Mouse (Mus musculus) left cerebral cortex, adult 8-10 months (tissue): Measurements from ENCODE around the gene Pcnx4. TPM values are rescaled to one million over a fixed set of nuclear protein-coding genes. Genes with fewer than 3 reads are reported as not detected.
A peak's percentile ranks its signal among the peaks of the same experiment; 100 is the strongest.

Source experiments
- DNase-seq, 2 experiments: peaks; one replicate each; pipeline ENCODE4 v3.0.0; 2022; ENCODE audit warnings: low spot score in 2 of 2
- total RNA-seq, 4 experiments: library from RNA; stranded (reverse); gene quantifications; 2 replicates each; pipeline ENCODE4 v1.2.4; 2022

Pcnx4 gene
- 10 to 100 TPM; 30.6 to 37.6 (median 33.8) TPM for total RNA-seq

DNA sequence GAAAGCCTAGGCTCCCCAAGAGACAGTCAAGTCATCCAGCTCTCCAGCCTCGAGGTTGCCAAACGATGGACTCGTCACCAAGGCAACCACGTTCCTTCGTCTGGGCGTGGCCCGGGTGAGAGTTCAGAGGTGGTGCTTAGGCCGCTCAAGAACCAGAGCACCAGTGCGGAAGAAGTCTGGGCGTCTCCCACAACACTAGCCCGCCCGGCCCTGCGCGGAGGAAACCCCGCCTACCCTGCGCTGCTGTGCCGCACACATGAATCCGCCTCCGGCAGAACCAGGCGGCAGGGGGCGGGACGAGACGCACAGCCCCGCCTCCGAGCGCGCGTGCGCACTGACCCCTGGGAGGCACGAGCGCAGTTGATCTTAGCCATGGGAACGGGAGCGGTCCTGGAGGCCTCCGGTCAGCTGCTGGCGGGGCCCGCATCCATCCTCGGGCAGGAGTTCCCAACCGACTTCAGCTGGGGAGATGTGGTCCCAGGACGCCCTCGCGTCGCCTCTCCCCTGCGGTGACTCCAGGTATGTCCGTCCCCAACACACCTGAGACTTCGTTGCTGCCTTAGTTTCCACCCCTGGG, at the start of gene Pcnx4:
Gene Pcnx4 (plus strand): TSS at position 363 of the 577 bp plus-strand sequence.
- peak; percentile 91 to 94 for DNase-seq

DNA sequence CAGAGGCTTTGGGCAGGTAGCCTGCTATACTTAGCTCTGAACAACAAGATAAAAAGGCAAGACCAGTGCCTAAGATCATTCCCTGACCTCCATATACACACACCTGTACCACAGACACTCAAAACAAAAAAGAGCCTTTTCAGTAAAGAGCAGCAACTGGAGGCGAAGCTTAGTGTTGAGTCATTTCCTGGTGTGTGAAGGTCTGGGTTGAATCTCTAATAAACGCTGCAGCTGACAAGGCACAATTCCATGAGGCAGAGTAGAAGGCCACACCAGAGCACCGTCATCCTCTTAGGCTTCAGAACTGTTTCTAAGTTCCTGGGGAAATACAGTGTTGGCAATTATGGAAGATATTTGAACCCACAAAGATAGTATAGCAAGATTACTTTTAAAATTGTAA, 48.7 kb upstream of the Pcnx4 start:
- no peak for DNase-seq

DNA sequence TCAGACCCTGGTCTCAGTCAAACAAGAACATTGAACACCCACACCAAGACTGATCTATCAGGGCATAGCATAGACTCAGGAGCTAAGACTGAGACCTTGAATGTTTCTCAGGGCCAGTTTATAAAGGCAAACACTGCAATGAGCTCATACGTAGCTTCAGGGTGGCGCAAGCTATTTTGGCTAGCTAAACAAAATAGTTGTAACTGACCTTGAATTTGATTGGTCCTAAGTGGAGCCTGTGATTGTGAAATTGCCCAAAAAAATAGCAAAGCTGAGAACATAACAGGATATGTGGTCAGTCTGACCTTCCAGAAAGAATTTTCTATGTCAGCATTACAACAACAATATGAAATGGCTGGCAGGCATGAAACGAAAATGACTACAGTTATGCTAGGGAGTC, 46.2 kb upstream of the Pcnx4 start:
- no peak for DNase-seq

DNA sequence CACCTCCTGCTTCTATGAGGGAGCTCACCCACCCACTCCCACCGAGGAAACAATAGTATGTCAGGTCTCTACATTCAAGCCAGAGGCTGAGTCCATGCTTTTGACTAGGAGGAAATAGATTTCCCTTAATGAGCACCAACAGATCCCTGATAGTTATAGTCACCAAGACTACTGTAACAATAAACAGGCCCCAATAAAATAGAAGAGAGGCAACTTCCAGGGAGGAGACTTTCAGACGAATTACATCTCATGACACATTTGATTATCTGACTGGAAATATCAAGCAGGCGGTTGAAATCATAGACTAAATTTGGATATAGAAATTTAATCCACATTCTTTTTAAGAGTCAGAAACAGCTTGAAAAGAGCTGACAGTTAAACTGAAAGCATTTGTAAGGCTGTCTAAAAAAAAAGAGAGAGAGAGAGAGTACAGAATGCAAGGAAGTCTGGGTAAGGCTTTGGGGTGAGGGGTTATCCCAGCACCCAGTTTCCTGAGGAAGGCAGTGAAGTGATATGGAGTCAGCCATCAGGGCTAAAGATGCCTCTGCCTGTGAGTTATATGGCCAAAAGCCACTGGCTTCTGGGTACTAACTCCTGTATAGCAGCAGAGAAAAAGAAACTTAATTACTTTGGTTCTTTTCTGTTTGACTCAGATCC, 45.0 kb upstream of the Pcnx4 start:
- DNase-seq = no peak

DNA sequence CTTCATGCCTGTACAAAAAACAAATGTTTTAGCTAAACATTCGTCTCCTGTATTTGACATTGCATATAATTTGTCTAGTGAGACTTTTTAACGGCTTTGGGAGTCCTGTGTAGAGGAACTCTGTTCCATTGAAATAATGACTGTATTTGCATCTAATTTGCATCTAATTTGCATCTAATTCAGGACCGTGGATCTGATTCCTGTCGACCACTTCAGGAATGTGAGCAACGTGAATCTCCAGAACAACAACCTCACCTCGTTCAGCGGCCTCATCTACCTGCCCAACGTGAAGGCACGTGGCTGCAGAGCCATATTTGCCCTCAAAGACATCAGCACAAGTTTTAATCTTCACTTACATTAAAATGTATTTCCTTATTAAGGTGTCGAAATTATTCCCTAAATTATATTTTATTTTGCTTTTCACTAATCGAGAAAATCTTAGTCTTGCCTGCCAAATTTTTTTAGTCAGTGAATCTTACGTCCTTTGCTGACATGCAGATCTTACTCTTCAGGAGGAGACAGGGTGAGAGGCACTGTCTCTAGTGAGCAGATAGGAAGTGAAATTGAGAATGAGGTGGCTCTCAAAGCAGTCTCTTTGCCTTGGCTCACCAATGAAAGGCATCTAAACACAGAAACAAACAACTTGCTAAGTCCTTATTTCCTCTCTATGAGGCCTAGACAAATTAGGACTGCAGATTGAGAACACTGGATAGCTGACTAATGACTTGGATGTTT, 39.1 kb upstream of the Pcnx4 start:
- DNase-seq = no peak

DNA sequence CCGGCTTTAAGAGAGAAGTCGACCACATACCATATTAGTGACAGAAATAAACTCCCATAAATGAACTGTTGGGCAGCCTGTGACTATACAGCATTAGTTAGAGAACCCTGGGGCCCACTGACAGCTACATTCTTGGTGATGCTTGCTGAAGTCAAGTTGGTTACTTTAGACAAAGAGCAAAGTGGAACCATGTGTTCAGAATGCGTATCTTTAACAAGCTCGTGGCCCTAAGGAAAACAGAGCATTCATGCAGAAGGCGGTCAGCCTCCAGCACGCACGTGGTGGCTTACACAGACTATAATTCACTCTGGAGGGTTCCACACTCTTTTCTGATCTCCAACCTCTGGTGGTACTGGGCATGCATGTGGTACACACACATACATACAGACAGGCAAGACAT, 26.6 kb upstream of the Pcnx4 start:
- DNase-seq = no peak

DNA sequence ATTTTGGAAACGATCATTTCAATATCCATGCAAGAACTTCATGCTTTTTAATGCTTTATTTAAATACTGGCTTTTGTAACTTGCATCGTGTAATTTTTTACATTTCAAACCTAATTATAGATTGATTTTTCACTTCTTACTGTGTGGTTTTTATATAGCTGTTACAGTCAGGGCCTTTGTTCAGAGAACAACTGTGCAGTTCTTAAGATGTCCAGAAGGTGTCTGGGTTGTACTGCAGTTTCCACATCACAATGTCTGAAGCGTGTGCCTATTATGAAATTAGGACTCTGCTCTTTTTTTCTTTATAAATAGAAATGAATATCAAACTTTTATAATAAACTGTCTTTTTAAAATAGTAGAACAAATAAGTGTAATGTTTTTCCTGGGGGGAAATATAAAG, 20.7 kb upstream of the Pcnx4 start:
- no peak for DNase-seq

DNA sequence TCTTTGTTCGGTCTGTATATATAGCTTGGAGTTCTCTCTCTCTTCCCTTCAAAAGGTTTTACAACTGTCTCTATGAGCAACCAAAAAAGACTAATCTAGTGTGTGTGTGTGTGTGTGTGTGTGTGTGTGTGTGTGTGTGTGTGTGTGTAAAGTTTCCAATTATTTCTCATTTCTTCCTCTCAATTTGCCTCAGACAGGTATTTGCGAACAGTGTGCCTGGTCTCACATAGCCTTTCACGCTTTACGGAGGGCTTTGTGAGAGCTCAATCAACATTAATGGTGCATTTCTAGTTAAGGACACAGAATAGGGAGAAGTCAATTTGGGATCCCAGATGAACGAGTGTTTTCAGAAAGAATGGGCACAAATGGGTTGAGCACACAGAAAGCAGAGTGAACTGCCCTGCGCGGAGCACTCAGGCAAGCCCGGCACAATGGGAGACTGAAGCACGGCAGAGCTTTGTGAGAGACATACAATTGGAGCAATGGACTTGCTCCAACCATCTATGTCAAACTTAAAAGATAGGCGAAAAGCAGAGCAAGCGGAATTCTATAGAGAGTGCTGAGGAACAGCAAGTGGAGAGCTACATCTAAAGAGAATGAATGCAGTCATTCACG, 18.0 kb upstream of the Pcnx4 start:
- no peak for DNase-seq

DNA sequence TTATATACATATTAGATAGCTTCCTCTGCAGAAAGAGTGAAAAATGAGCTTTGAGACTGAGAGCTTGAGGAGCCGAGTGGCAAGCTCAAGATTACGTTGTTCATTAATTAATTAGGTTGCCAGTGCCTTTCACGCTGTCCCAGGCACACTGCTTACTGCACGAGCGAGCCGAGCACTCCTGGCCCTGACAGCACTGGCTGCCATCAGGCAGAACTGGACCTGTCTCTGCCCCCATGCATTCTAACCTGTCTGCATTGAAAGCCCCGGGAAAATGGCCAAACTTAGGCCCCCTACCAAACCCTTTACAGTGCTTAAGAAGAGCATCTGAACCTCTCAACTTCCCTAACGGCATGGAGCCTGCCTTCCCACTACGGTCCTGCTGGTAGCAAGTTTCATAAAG, 16.8 kb upstream of the Pcnx4 start:
- DNase-seq = no peak

DNA sequence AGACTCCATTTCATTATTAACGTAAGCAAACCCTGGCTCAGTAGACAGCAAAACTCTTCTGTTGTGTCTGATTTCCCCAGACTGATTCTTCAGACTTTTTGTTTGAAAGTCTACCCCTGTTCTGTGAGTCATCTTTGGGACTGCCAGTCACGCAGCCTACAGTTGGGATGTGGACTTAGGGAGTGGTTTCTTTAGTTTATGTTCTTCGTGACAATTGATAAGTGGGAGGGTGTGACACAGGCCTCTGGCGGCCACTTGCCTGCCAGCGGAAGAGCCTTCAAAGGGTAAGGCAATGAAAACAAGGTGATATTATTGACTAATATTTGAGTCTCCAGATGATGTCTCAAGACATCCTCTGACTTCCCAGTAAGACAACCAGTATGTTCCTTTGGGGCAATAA, 16.3 kb upstream of the Pcnx4 start:
- no peak for DNase-seq

DNA sequence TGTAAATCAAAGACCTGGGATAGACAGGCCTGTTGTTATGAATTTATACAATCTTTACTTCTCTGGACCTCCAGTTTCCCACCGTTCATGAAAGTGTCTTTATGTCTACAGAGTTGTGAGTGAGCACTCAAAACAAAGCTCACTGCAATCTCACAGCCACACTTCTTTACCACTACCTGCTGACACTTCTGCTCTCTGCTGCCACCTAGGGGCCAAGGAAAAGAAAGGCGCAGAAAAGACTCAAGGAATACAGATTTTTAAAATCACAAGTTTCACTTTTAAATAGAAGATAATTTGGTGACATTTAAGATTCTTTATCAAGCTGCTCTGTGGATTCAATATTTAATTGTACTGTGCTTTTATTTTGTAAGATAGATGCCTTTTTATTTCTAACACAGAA, 15.5 kb upstream of the Pcnx4 start:
- no peak for DNase-seq

DNA sequence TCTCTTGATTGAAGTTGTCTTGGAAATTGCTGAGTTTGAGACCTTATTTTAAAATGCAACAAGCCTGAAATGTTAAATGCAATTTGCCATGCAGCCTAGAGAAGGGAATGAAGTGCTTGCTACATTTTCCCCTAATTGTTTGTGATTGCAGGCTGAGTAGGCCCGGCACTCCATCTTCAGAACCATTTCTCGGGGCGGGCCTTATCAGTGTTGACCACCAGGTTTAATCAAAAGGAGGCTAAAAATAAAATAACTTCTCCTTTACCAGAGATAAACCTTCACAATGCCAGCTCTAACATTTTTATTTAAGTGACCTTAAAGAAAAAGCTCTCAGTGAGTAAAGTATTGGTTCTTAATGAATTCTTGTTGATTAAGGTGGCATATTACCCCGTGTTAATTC, 10.6 kb upstream of the Pcnx4 start:
- DNase-seq = no peak

DNA sequence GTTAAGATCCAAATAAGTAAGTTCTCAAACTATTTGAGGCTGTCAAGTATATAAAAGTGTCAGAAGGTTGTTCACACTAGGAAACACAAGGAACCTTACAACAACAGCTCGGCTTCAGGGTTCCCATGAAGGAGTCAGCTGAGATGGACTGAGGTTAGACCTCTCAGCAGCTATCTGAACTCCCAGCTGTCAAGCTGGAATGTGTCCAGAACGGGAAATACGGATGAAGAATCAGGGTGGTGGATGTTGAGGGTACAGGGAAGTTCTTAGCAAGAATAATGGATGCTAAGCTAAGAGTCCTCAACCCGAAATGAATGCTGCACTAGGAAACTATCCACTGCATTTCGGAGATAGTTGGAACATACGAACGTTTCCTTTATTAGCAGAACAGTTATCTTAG, 3.9 kb upstream of the Pcnx4 start:
- no peak for DNase-seq

DNA sequence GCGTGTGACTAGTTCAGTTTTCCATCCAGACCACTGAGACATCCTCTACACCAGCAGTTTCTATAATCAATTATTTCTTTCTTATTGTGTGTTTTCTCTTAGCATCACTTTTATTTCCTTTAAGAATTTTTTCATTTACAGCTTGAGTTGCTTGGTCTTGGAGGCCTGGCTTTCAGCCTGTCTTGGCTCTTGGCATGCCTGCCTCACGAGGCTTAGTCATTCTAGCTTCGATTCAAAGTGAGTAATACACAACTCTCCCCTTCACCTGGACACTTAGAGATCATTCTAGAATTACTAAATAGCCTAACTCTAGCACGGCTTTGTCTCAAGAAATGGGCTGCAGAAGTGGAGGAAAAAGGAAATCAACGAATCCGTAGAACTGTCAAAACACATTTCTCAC, 2.2 kb upstream of the Pcnx4 start:
- no peak for DNase-seq

DNA sequence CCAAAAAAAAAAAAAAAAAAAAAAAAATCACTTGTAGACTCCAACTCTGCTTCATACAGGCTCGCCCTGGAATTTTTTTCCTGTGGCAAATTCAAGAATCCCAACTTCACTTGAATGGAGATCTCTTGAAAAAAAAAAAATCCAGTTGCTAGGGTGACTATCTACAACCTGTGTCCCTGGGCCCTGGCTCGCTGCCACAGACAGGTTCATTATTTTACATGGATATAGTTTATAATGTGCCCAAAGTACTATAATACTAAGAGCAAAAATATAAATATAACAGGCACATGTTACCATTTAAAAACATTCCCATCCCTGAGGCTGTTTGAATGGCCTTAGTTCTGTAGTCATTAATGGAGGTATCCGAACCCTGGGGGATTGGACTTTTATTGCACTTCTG, 584 bp upstream of the Pcnx4 start:
- no peak for DNase-seq

DNA sequence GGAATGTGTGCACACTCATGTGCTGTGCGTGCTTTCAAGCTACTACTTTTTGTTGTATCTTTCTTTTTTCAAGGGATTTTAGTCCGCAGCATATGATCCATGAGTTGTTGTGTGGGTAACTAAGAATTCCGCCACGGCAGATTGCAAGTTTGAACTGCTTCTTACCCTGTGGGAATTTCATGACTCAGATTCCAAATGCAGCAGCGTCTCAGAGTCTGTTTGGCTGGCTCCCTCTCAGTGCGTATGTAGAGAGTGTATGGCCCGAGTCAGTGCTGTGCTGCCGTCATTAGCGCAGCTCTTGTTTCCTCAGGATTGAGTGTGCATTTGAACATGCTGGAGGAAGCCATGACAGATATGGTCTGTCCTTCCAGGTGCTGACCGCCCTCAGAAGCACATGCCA, 2.4 kb downstream of the Pcnx4 start:
- DNase-seq = peak; percentile 9 to 50

DNA sequence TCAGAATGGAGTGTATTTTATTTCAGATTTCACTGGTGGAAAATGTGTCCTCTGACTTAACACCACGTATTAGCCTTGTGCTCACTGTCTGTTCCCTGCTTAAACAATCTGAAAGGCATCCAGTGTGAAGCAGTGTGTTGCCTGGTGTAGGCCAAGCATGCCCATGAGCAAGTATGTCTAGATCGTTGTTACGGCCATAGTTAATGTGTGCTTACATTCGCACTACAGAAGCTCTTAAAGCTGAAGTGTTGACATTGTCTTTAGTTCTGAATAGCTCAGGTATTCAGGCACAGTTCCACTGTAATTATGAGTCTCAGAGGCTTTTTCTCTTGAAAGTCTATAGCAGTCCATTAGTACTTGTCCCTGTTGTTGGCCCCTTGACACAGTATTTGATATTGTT, 18.2 kb downstream of the Pcnx4 start:
- DNase-seq = no peak

DNA sequence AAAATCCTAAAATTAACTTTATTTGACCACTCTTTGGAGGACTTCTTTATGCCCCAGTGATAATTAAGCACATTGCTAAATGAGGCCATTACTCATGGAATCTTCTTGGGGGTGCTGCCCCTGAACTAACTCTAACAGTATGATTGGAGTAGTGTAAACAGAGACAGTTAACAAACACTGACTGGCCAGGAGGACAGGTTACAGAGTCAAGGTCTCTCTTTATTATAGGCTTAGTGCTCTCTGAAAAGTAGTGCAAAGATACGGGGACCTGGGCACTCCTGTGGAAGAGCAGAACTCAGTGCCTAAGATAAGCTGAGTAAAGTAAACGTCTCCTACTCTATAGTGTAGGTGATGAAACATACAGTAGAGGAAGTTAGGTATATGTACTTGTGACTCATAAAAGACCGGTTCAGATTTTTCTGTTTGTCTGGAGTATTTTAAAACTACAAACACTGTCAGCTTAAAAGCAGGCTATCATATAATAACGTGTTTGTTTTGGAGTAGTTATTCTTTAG, 28.2 kb downstream of the Pcnx4 start:
- DNase-seq = no peak

DNA sequence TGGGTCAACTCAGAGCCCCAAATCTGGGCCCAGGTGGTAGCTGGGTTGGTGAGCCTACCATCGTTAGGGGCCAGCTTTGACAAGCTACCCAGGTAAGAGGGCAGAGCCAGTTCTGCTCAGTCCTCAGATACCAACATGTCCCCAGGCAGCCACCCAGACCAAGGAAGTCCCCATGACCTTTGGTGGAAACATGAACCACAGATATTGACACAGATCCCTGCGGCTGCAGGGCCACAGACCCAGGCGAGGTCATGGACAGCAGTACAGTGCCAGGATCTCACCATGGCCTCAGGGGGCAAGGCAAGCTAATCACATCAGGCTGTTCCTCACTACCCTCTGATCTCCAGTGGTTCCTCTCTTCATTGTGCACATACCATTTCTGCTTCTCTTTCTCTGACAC, 45.8 kb downstream of the Pcnx4 start:
- DNase-seq = no peak

DNA sequence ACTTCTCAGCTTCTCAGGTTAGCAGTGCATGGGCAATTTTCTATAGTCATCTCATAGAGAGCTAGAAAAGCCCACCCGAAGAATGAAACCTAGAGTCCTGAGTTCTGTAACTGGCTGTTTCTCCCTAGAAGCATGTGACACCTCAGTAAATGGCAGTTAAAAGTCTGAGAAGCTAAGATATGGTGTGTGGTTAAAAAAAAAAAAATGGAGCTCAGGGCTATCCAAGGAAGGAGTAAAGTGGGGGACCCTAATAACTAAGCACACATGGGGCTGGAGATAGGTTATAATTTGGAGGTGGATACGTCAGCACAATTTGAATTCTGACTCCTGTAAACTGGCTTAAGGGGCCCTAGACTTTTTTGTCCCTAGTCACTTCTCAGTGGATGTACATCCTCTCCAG, 46.9 kb downstream of the Pcnx4 start:
- no peak for DNase-seq

DNA sequence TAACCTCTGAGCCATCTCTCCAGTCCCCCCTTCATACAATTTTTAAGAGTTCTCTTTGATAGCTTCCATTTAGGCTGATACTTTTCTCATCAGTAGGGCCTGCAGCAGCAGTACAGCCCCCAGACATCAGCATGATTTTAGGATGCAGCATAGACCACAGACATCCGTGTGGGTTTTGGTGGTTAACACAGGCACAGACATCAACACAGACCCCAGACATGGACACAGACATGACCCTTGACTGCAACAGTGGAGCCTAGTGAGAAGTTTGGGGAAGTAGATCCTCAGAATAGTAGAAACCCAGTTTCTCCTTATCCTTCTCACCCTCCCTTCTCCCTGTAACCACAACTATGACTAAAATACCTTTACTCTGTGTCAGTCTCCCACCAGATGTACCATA, 49.2 kb downstream of the Pcnx4 start:
- no peak for DNase-seq

DNA sequence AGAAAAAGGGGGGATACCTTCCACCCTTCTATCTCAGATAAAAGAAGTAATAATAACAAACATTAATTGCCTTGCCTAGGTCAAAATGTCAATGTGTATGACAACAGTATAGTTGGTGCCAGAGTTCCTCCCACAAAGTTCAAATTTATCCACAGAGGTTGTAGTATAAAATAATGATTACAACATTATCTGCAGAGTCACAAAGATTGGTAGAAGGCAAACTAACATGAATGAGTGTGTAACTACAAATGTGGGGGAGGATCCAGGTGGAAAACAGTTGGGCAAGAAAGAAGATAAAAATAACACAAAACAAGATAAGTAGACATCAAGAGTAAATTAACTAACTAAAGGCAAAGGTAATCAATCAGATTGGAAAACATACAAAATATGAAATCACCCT, 56.8 kb downstream of the Pcnx4 start:
- no peak for DNase-seq
